Mouse (Mus musculus): ENCODE measurements around the gene Ube2q2.

DNA sequence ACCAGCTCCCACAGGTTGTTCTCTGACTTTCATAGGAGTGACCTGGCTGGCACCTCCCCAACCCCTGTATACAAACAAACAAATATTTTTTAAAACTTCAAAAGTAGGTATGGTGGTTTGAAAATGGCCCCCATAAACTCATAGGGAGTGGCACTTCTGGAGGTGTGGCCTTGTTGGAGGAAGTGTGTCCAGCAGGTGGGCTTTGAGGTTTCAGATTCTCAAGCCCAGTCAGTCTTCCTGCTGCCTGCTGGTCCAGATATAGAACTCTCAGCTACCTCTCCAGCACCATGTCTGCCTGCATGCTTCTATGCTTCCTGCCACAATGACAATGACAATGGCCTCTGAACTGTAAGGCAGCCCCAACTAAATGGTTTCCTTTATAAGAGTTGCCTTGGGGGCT lies 16.8 kb upstream of the Ube2q2 start:
- TF ChIP-seq SIN3A (IDR thresholded peaks at IDR 0.05; ENCODE audit: low read length) (no peak), ETS1 (conservative IDR thresholded peaks at IDR 0.05; ENCODE audit: low read depth, low read length) (no peak), E2F4 (IDR thresholded peaks at IDR 0.05; ENCODE audit: insufficient replicate concordance, low read depth, low read length) (no peak), POLR2A (IDR thresholded peaks at IDR 0.05; ENCODE audit: low read depth, low read length) (no peak), EP300 (IDR thresholded peaks at IDR 0.05; ENCODE audit: low read length) (no peak), BHLHE40 (IDR thresholded peaks at IDR 0.05; ENCODE audit: low read depth, low read length) (no peak), POLR2AphosphoS2 (IDR thresholded peaks at IDR 0.05; ENCODE audit: low read depth, low read length) (no peak), NRF1 (IDR thresholded peaks at IDR 0.05; ENCODE audit: low read depth, low read length) (no peak)
